In the genomic region with DNA sequence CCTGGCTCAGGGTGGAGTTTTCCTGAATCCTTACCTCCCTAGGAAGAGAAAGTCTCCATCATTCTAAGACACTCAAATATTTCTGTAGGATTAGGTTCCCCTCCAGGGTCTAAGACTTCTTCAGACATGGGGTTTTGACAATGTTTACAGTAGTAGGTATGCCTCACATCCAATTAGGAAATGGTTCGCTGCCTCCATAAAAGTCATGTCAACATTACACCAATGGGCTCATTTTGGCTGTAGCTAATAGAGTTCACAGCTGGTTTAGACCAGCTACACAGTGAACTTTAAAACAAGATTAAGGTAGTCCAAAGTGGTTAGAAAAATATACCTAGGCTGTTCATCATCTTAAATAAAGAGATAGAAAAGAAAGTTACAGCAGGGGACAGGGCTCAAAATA, we compare ENCODE assay signal across 16 mouse cellular contexts.
"Had no signal": no experiment of that assay in that cellular context is flagged by ENCODE, and none has a peak within 500 bp of the region (broad histone marks: within the 10 kb centered on the region; RNA-seq: fewer than 3 reads in every experiment).

No protein-coding gene starts in this region.

- H3K9me3 ChIP-seq: neural tube, embryonic 13.5 days; neural tube, embryonic 15.5 days; stomach, embryonic 15.5 days had no signal

- H3K36me3 ChIP-seq: neural tube, embryonic 13.5 days; neural tube, embryonic 15.5 days; stomach, embryonic 15.5 days had no signal

- H3K4me3 ChIP-seq: neural tube, embryonic 13.5 days; neural tube, embryonic 15.5 days; stomach, embryonic 15.5 days had no signal

- H3K4me1 ChIP-seq: neural tube, embryonic 13.5 days; neural tube, embryonic 15.5 days; stomach, embryonic 15.5 days had no signal

- DNase-seq: retina, postnatal 1 day; right cerebral cortex, adult 18-20 months; right cerebral cortex, postnatal 14 days; right cerebral cortex, postnatal 25 days; right cerebral cortex, postnatal 4 days; spleen, adult 18-20 months; thymus, adult 18-20 months; thymus, adult 2 months; thymus, postnatal 14 days; thymus, postnatal 25 days; thymus, postnatal 36 days; thymus, postnatal 4 days had no signal

- H3K27ac ChIP-seq: neural tube, embryonic 13.5 days; neural tube, embryonic 15.5 days; stomach, embryonic 15.5 days; stomach, postnatal 0 days had no signal

- H3K27me3 ChIP-seq: neural tube, embryonic 13.5 days; neural tube, embryonic 15.5 days; stomach, embryonic 15.5 days had no signal

- H3K9ac ChIP-seq: neural tube, embryonic 13.5 days; neural tube, embryonic 15.5 days; stomach, embryonic 15.5 days had no signal
